Comparison of ENCODE assay signal across 8 mouse cellular contexts in genomic region chr2:76968919-76969318, GRCm38 (mm10). TPM values are rescaled to one million over a fixed set of nuclear protein-coding genes. Genes with fewer than 3 reads are reported as not detected.
DNase-seq lines count a peak whose midpoint lies in the region; ATAC-seq and TF ChIP-seq lines count a peak whose summit lies in the region.

No protein-coding gene starts in this region.

- H3K27ac ChIP-seq in CH12.LX (ENCODE audit: insufficient read depth, low read depth), result no peak overlapping the region
- H3K27ac ChIP-seq in layer of hippocampus, adult 2 months, result no peak overlapping the region
- H3K27ac ChIP-seq in lung, embryonic 16.5 days (ENCODE audit: low read length), result no peak overlapping the region

- peak; percentile 71 to 93; a peak in 3 of 4 replicates for TF ChIP-seq CTCF in CH12.LX (conservative IDR thresholded peaks at IDR 0.05 in 1 of 2, IDR thresholded peaks at IDR 0.05 in 1 of 2; ENCODE audit: low read depth in 2 of 2, low read length in 2 of 2)
- TF ChIP-seq CTCF in layer of hippocampus, adult 2 months (conservative IDR thresholded peaks at IDR 0.05), result peak; percentile 88

- dilution Hi-C loops in CH12.LX (cut with MboI; ENCODE audit: extremely low pct_ligation_motif_present, extremely low pct_unique_long_range_greater_than_20kb, low sequenced_read_pairs), result no loop called here

- H3K4me2 ChIP-seq in CH12.LX (ENCODE audit: insufficient read depth, low read depth, poor library complexity, severe bottlenecking), result no peak overlapping the region
- H3K4me2 ChIP-seq in lung, embryonic 16.5 days (ENCODE audit: low read depth, low read length), result no peak overlapping the region

- 19% methylated on average over 8 of the region's 8 CpGs for WGBS in lung, embryonic 16.5 days

- H3K79me2 ChIP-seq in CH12.LX (replicated peaks; ENCODE audit: control insufficient read depth, extremely low read depth, insufficient read depth, poor library complexity, severe bottlenecking), result no peaks in the 10 kb centered on the region

- H3K36me3 ChIP-seq in CH12.LX (replicated peaks in 1 of 2; ENCODE audit: control insufficient read depth in 1 of 2, insufficient read depth in 1 of 2, low read length in 1 of 2), result no peaks in the 10 kb centered on the region
- no peaks in the 10 kb centered on the region for H3K36me3 ChIP-seq in lung, embryonic 16.5 days (ENCODE audit: control insufficient read depth, insufficient read depth, low read length)

- TF ChIP-seq POLR2A in CH12.LX (IDR thresholded peaks at IDR 0.05; ENCODE audit: low read depth, low read length), result no peak

- no peaks in the 10 kb centered on the region for H3K27me3 ChIP-seq in CH12.LX (replicated peaks)
- no peaks in the 10 kb centered on the region for H3K27me3 ChIP-seq in lung, embryonic 16.5 days (ENCODE audit: control insufficient read depth, insufficient read depth, low read depth, low read length)

- TF ChIP-seq RAD21 in CH12.LX (IDR thresholded peaks at IDR 0.05; ENCODE audit: low read depth, low read length), result peak; percentile 58

- H3K4me3 ChIP-seq in CH12.LX (replicated peaks in 1 of 3; ENCODE audit: low read depth in 2 of 3, low read length in 2 of 3, poor library complexity in 1 of 3), result no peak overlapping the region
- H3K4me3 ChIP-seq in layer of hippocampus, adult 2 months, result no peak overlapping the region
- no peak overlapping the region for H3K4me3 ChIP-seq in lung, embryonic 16.5 days (ENCODE audit: low read length)

- peak; percentile 82 for DNase-seq in CH12.LX (ENCODE audit: extremely low read depth)
- DNase-seq in adrenal gland, adult 8-10 months, result peak; percentile 26
- peak; percentile 69 for DNase-seq in embryo, embryonic 11.5 days (ENCODE audit: low read depth, low spot score)
- peak; percentile 81 for DNase-seq in heart, postnatal 4 days
- peak; percentile 52 to 82 for DNase-seq in layer of hippocampus, adult 2 months (ENCODE audit: low spot score in 2 of 2)
- DNase-seq in ovary, postnatal 36 days (ENCODE audit: low spot score), result peak; percentile 63
- peak; percentile 58 for DNase-seq in urinary bladder, postnatal 25 days (ENCODE audit: low spot score)

- H3K4me1 ChIP-seq in CH12.LX (ENCODE audit: control insufficient read depth in 1 of 2, insufficient read depth in 2 of 2), result no peaks in the 10 kb centered on the region
- H3K4me1 ChIP-seq in lung, embryonic 16.5 days (replicated peaks; ENCODE audit: control insufficient read depth, insufficient read depth, low read length), result no peaks in the 10 kb centered on the region

- H3K9me3 ChIP-seq in CH12.LX (replicated peaks; ENCODE audit: low read length), result no peaks in the 10 kb centered on the region
- no peaks in the 10 kb centered on the region for H3K9me3 ChIP-seq in lung, embryonic 16.5 days (ENCODE audit: control insufficient read depth, low read length)

- ATAC-seq in lung, embryonic 16.5 days (ENCODE audit: low read depth), result peak; percentile 76

- in situ Hi-C loops in CH12.LX (cut with MboI; ENCODE audit: low pct_ligation_motif_present, low pct_unique_long_range_greater_than_20kb, low sequenced_read_pairs), result loop anchor here (5.0 to 10.0 kb wide), 2 partner anchors 37 to 736 kb away; no protein-coding TSS in a partner anchor

- H3K9ac ChIP-seq in CH12.LX (ENCODE audit: insufficient read depth, low read depth), result no peak overlapping the region
- no peak overlapping the region for H3K9ac ChIP-seq in lung, embryonic 16.5 days (ENCODE audit: low read length)

- no peak for TF ChIP-seq EP300 in CH12.LX (IDR thresholded peaks at IDR 0.05; ENCODE audit: low read length)

TF ChIP-seq in CH12.LX, 34 proteins besides CTCF, POLR2A, EP300 and RAD21:
- TF ChIP-seq CHD1 (IDR thresholded peaks at IDR 0.05; ENCODE audit: low read depth, low read length) (no peak), SMC3 (IDR thresholded peaks at IDR 0.05; ENCODE audit: low read depth, low read length) (peak; percentile 96), JUND (conservative IDR thresholded peaks at IDR 0.05; ENCODE audit: low read depth, low read length) (no peak)
TF ChIP-seq in CH12.LX: peak in this region for 1.

RNA-seq across cellular contexts. Expression of gene Ttn, which starts 13.4 kb away (rescaled TPM):
- 3.4 and 4.2 TPM in 2 replicates for total RNA-seq in CH12.LX (2012; rRNA removed)
- total RNA-seq in CH12.LX (2014; rRNA removed), result 0.23 and 0.26 TPM in 2 replicates
- 0.45 and 0.60 TPM in 2 replicates for polyA plus RNA-seq in CH12.LX (2012; ENCODE audit: insufficient read length, low read depth)
- total RNA-seq in adrenal gland, adult 8-10 months (2022), result under 1 TPM; 0.05 to 0.42 (median 0.15) TPM
- total RNA-seq in heart, postnatal 4 days (2021), result 1,000 to 10,000 TPM; 2,325 to 2,346 TPM
- total RNA-seq in layer of hippocampus, adult 2 months (2021), result 1 to 10 TPM in 1 of 2 experiments, under 1 TPM in 1; 0.54 to 1.1 TPM
- polyA plus RNA-seq in lung, embryonic 16.5 days (2015; fragmentation: Nextera tagmentation; extraction: Ambion mirVana), result 23.1 and 24.2 TPM in 2 replicates

Comparison
In these comparisons a context has a peak if more than half of its experiments do, and no peak if none do; other contexts are left out.
1. DNase-seq: peak in every context shown above with its lines; median percentile 82 in CH12.LX; 81 in heart, postnatal 4 days; 69 in embryo, embryonic 11.5 days; 67 in layer of hippocampus, adult 2 months; 63 in ovary, postnatal 36 days; 58 in urinary bladder, postnatal 25 days; 26 in adrenal gland, adult 8-10 months.
2. RNA of gene Ttn, which starts 13.4 kb away (total RNA-seq): 2,325 to 2,346 TPM in heart, postnatal 4 days; 0.23 to 4.2 TPM in CH12.LX, 0.54 to 1.1 TPM in layer of hippocampus, adult 2 months and 0.05 to 0.42 TPM in adrenal gland, adult 8-10 months; every median in the first group is over 100 times any median in the second.